Mouse (Mus musculus) C2C12 (cell line): Measurements from ENCODE around the gene Clasp1.

Experiments used
- CEBPB ChIP-seq: IDR thresholded peaks from one replicate; pipeline ENCODE4 v1.6.1; 2011; ENCODE audit warnings: low read depth, mild to moderate bottlenecking, control low read depth, moderate library complexity
- CTCF ChIP-seq: IDR thresholded peaks from one replicate; pipeline ENCODE4 v1.5.1; 2011; ENCODE audit not compliant: control insufficient read depth, insufficient read depth, insufficient read length
- FOSL1 ChIP-seq: IDR thresholded peaks from one replicate; pipeline ENCODE4 v1.8.0; 2011; ENCODE audit warnings: mild to moderate bottlenecking, low read length; ENCODE audit not compliant: poor library complexity, insufficient read depth, severe bottlenecking
- MAX ChIP-seq: IDR thresholded peaks from one replicate; pipeline ENCODE4 v1.6.1; 2011; ENCODE audit warnings: mild to moderate bottlenecking, control low read depth
- MYOD1 ChIP-seq: IDR thresholded peaks from one replicate; pipeline ENCODE4 v1.6.1; 2011; ENCODE audit warnings: low read depth; ENCODE audit not compliant: control insufficient read depth, insufficient read length
- MYOG ChIP-seq: IDR thresholded peaks from one replicate; pipeline ENCODE4 v1.6.1; 2011; ENCODE audit not compliant: control insufficient read depth, insufficient read length; ENCODE audit errors: extremely low read depth
- USF1 ChIP-seq: IDR thresholded peaks from one replicate; pipeline ENCODE4 v1.6.1; 2011; ENCODE audit warnings: low read depth, mild to moderate bottlenecking, control low read depth, moderate library complexity

GRCm38 (mm10) chr1:118554961-118555360 is 166.1 kb downstream of the Clasp1 start:
- TF ChIP-seq CTCF, result no peak
- no peak for TF ChIP-seq CEBPB
- no peak for TF ChIP-seq MAX
- no peak for TF ChIP-seq MYOD1
- TF ChIP-seq USF1, result no peak
- TF ChIP-seq MYOG, result no peak
- no peak for TF ChIP-seq FOSL1
